Mouse (Mus musculus): ENCODE results near the gene Fgfr2.
"Not testable (repeated sequence)": the region's sequence is repeated elsewhere in the genome, so short reads cannot be mapped to it uniquely, and the experiment has no call there.

Fgfr2 gene

DNA sequence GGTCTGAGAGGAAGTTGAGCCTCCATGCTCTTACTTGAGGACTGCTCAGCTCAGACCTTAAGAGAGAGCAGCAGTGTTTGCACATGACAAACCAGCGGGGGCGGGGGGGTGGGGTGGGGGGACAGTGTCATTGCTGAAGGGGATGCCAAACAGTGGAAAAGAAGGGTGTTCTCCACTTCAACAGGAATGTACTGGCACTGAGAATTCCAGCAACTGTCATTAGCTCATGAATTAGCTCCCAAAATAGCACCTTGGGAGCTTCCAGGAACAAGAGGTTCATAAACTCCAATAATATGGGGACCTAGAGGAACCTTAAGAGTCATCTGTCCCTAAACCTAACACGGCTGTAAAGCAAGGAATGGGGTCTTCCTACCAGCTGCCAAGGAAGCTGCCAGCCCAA, 680.0 kb downstream of the Fgfr2 start:
- no peak for DNase-seq (ENCODE audit: low spot score)

DNA sequence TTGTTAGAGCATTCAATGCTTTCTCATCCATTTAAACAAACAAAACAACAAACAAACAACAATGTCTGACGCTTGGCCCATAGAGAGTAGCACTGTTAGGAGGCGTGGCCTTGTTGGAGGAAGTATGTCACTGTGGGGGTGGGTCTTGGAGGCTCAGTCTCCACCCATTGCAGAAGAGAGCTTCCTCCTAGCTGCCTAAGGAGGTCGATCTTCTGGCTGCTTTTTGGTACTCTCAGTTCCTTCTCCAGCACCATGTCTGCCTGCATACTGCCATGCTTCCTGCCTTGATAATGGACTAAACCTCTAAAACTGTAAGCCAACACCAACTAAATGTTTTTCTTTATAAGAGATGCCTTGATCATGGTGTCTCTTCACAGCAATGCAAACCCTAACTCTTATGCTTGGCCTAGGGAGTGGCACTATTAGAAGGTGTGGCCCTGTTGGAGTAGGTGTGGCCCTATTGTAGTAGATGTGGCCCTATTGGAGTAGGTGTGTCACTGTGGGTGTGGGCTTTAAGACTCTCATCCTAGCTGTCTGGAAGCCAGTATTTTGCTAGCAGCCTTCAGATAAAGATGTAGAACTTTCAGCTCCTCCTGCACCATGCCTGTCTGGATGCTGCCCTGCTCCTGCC, 680.9 kb downstream of the Fgfr2 start:
- DNase-seq (ENCODE audit: low spot score): not testable (repeated sequence)

DNA sequence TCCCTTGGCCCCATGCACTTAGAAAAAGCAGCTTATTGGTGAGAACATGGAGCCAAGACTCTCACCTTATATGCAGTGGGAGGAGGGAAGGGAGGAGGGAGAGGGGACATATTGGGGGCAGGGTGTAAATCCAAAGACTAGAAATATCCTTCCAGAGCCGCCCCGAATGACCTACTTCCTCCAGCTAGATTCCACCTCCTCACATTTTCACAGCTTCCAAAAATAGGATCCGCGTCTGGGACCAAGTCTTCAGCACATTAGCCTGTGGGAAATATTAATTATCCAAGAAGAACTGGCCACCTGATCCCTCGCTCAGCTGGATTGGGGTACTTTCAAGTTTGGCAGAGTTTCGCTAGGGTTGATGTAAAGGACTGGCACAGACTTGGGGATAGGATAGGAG, 683.2 kb downstream of the Fgfr2 start:
- no peak for DNase-seq (ENCODE audit: low spot score)

DNA sequence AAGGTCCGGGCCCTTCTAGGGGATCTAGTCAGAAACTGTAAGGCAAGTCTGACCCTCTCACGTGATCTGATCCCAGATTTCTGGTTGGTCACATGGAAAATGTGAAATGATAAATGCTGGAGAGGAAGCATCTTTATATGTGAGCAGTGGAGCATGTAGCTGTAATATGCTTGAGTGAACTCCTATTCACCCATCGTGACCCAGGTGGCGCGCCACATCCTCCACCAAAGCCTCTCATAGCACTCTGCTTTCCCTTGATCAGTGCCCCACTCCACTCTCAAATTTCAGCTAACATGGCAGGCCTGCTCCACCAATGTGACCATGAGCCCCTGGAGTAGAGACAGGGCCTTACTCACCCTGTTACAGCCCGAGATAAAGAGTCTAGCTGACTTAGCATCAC, 685.1 kb downstream of the Fgfr2 start:
- no peak for DNase-seq (ENCODE audit: low spot score)

DNA sequence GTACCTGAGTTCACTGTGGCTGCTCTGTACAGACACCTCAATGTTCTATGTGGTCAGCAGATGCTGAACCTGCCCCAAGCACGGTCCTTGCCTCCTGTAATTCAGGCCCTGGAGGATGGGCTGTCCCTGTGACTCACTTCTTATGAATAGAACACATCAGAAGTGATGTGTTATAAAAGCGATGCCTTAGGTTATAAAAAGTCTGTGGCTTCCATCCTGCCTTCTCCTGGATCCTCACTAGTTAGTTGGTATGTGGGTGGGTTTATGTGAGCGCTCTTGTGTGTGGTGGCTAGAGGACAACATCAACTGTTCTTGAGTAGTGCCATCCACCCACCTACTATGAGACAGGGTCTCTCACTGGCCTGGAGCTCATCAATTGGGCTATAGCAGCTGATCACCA, 685.7 kb downstream of the Fgfr2 start:
- DNase-seq (ENCODE audit: low spot score): no peak

DNA sequence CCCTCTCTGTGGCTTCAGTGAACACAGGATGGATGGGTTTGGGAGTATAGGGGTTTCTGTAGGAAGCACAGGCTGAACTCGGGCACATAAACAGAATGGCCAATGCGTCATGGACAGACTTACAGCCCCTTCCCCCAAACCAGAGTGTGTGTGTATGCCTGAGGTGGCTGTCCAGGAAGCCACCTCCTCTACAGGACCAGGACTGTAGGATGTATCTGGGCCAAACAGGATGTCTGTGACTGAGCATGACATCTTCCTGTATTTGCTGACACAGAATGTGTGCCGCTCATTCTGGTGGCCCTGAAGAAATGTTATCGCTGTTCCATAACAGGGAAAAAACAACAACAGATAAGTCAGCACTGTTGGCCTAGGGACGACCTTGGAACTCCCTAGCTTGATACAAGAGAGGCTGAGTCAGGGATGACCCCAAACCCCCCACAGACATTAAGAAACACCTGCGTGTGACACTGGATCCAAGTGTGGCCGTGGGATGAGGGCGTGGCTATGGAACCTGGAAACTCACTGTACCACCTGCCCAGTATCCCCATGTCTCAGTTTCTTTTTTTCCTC, 687.6 kb downstream of the Fgfr2 start:
- DNase-seq (ENCODE audit: low spot score): no peak

DNA sequence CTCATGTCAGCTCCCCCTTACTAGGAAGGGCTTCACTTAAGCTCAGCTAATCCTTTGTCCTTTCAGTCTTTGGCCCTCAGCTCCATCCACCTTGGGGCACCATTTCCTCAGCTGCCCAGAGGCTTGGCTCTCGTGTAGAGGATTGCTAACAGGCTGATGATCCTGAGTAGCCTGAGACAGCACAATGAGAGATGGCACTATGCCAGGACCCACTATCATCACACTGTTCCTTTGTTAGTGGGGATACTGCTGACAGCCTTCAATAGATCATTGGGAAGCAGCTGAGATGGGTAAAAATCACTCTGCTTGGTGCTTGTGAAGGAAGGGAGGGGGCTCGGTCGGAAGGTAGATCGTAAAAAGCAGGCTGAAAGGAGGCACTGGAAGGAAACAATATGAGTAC, 693.8 kb downstream of the Fgfr2 start:
- no peak for DNase-seq (ENCODE audit: low spot score)

DNA sequence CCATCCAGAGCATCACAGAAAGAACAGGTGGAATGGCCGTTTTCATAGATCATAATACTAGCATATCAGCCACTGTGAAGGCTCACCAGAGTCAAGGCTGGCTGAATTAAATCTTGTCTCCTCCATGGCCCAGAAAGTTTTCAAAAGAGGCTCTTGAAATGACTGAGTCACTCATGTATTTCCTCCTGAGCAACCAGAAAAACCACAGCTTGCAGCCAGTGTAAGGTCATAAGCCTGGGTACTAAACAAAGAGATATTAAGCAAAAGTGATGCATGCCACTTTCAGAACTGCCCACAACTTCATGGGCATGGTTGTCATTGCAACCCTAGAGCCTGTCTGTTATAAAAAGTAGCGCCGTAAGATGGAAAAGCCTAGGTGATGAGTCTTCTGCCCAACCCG, 694.8 kb downstream of the Fgfr2 start:
- no peak for DNase-seq (ENCODE audit: low spot score)

DNA sequence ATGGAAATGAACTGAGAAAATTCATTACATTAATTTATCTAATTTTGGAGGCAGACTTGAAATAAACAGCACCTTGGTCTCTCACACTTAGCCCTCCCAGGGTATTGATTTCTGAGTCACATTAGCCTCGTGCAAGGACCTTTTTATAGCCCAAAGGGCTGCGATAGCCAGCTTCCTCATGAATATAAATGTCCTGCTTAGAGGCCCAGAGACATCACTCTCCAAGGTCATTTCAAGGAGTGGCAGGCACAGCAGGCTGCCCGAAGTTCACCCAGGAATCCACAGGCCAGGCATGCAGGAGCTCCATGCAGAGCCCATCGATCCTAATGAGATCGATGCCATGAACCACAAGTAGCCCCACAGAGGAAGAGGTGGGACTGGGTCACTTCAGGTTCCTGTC, 697.1 kb downstream of the Fgfr2 start:
- no peak for DNase-seq (ENCODE audit: low spot score)

DNA sequence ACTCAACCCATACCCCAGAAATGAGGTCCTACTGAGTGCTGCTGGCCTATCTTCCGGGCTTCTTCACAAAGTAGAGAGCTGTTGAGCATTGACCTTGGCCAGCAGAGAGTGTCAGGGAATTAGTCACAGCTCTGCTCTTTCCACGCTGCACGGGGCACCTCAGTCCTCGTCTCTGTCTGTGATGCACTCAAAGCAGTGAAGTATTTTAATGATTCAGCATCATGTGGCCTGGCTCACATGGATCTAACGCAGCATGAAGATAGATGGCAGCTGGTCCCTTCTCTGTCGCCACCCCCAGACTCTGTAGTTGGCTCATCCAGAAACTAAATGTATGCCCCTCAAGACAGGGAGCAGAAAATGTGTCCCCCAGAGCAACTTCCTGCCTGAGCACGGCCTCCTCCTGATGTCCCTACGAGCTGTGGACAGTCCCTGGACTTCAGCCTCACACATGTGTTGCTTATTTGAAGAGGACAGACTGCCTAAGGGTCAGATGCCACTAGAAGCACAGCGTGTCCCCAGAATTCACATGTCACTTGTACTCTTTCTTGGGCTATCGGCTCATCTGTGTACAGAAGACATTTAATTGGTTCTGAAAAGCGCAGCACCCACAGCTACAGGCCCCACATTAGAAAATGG, 697.7 kb downstream of the Fgfr2 start:
- no peak for DNase-seq (ENCODE audit: low spot score)

DNA sequence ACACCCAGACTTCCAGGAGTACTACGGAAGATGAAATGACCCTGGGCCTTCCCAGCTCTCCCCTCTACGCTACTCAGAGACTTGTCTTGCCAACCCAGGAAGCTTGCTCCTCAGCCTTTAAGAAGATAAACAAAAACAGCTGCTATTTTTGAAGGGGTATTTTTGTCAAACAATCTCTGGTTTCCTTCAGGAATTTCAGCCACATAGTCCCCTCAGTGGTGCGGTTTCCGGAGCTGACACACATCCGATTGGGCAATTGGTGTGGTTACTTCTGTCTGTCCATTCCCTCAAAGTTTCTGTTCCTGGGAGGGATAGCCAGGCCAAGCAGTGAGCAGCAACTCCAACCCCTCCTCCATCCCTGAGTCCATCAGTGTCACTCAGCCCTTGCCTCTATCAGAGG, 699.6 kb downstream of the Fgfr2 start:
- no peak for DNase-seq (ENCODE audit: low spot score)

DNA sequence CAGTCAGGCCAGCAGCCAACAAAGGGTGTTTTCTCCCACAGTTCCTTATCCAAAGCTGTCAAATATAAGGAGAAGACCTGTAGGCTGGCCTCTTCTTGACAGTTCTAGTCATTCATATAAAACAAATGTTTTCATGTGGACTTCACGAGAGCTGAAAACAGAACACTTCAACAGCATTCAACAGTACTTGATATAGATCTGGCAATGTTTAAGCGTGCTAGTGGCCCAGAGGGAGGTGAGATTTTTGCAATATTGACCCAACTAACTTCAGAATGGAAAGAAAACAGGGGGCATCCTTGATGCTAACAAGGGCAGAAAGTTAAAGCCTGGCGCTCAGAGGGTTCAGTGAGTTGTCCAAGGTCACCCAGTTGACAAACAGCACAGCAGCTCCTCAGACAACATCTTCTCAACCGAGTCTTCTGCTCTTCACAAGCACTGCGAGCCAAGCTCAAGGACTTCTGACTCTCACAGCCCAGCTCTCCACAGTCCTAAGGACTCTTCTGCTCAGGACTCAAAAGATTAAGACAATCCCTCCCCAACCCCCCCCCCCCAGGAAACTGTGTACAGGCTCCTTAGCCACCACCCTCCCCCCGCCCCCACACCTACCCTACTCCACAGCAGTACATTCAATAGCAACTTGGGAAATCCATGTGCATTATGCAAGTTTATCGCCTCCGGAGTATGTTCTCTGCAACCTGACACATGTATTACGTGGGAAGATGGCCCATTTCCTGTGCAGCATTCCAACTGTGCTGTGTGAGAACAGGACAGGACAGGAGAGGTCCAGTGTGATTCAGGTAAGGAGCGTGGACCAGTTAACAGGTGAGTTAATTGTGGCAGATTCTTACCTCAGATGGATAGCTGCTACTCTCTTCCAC, 703.5 kb downstream of the Fgfr2 start:
- no peak for DNase-seq (ENCODE audit: low spot score)

DNA sequence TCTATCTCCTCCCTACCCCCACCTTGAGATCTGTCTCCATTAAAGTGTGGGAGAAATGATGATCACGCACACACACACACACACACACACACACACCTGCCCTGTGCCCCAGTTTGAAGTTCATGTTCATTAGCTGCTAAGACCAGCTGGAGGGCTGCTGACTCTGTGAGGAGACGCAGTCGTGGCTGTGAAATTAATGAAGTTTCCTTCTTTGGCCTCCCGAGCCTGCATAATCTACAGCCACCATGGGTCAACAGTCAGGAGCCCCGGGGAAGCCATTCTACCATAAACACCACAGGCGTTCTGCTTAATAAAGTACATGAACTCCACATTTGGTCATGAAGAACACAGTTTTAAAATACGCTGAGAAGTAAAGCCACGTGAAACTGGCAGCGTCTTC, 706.3 kb downstream of the Fgfr2 start:
- DNase-seq (ENCODE audit: low spot score): no peak

DNA sequence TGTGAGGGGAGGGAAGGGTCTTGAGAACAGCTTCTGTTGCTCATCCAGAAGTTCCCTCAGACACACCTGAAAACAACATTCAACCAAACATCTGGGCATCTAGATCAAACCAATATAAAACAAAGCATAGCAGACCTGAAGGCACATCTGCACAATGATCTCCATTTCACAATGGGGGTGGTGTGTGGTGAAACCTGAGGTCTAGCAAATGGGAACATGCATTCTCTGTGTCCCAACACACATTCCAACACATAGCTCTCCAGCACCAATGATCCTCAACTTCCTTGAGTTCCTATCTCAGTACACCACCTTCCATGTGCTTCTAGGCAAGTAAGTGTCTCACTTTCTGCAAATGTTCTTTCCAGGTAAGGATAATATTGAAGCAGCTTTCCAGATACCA, 707.3 kb downstream of the Fgfr2 start:
- no peak for DNase-seq (ENCODE audit: low spot score)

DNA sequence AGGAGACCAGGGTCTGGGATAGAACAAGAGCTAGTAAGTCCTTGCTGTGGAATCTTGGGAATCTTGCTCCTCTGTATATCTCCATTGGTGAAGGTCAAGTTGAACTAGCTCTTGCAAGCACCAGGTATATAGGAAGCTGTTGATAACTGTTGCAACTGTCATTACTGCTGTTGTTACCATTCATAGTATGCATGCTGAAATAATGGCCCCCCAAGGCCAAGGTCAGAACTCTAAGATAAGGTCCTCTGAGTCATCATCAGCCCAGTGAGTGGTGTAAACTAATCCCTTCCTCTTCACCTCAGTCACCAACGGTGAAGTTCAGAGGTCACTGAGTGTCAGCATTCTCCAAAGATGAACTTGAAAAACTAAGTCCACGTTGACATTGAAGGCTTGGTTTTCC, 710.6 kb downstream of the Fgfr2 start:
- no peak for DNase-seq (ENCODE audit: low spot score)

DNA sequence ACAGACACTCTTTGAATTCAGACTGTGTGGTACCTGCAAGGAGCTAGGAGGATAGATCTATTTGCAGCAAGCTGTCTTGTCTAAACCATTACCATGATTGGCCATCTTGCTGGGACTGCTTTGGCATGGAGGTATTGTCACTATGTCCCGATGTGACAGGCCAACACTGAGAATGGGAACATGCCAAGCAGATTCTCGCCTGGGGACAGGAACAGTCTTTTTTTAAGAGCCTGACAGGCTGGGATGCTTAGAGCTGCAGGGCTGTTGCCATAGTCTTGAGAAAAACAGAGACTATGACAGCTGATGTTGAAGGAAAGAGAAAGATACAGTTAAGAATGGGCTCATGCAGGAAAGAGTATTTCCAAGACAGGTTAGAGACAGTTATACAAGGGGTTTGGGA, 711.4 kb downstream of the Fgfr2 start:
- DNase-seq (ENCODE audit: low spot score): no peak

DNA sequence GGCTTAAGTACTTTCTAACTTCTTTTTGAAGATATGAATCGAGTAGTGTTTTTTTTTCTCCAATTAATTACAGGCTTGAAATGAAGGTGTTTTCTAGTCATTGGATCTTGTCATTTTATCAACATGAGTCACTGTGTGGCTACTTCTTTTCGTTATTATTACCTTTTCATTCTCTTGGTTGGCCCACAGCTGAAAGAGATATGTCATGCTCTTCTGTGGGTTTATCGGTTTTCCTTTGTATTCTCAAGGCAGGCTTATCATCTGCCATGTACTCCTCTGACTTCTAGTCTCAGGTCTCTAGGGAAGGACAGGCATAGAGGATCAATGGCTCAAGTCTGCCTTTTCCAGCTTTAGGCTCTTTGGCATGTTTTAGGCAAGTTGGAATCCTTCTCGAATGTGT, 712.2 kb downstream of the Fgfr2 start:
- DNase-seq (ENCODE audit: low spot score): no peak

DNA sequence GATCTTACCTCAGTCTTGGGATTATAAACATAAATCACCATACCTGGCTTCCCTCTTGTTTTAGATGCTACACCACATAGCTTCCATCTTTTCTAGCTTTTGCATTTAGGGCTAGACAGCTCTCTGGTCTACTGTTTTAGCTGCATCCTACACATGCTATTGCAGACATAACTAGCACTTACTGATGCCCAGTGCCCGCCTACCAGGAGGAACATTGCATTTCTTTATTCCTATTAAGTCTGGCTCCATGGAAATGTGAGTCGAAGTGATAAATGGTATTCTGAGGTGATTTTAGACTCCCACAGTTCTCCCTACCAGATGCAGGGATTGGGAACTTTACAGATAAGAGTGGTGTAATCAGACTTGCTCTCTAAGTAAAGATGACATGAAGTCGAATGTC, 713.3 kb downstream of the Fgfr2 start:
- DNase-seq (ENCODE audit: low spot score): no peak

DNA sequence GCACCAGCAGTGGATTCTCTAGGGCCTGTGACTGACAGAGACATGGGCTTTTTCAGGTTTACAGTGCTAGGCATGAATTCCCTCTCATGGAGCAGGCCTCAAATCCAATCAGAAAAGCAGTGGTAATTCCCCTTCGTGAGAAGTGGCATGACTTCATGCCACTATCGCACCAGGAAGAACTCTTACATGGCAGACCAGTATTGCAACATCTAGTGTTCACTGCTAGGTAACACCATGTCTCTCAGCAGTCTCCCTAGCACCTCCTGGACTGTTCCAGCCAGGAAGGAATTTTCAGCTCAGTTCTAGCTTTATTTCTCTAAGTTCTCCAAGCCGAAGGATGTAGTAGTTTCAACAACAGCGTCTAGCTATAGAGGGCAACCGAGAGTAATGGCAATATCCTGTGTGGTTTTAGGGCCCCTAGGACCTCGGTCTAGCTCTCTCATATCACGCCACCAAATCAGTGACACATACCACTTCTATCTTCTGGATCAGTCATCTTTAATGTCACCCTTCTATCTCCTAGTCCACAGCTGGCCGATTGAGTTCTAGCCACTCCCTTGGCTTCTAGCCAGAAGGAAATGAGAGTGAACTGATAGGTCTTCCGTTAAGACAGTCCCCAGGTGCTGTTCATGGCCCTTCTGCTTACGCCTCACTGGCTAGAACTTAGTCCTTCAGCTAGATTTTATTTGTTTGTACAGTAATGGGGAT, 720.6 kb downstream of the Fgfr2 start:
- DNase-seq (ENCODE audit: low spot score): no peak

DNA sequence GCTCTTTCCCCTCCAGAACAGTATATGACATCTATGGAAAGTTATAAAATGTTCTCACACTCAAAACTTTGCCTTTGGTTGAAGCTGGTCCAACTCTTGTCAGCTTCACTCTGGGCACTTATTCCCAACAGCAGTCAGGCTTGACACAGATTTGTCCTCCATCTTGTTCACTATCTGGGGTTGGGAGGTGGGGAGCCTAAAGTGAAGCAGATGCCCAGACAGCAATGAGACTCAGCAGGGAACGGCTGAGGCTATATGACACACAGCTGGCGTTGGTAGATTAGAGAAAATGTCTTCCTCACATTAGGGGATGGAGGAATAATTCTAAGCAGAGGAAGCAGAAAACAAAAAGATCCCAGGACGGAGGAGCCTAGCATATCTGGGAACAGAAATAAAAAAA, 724.7 kb downstream of the Fgfr2 start:
- DNase-seq (ENCODE audit: low spot score): no peak

DNA sequence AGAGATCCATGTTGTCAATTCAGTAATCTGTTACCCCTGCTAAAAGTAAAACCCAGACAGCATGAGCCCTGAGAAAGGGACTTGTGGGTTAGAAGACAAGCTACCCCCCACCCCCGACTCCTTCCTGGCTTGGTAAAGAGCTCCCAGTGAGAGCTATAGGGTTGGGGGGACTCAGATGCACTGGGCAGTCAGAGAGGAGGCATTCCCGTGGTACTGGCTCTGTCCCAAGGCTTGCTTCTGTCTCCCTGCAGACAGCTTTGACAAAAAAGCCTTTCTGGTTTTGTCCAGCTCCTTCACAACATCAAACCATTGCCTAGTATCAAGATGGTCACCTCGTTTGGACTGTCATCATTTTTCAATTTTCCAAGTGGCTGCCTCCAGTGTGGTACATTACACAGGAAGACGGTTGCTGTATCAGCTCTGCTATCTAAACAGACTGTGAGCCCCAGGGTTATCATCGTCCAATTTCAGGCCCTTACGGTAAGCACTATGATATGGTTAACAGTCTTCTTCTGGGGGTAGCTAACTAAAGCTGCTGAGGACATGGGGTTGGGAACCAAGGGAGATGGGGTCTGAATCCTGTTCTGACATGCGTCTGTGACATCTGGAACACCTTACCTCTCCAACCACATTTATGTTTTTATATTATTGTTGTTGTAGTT, 726.4 kb downstream of the Fgfr2 start:
- DNase-seq (ENCODE audit: low spot score): no peak
